Mouse (Mus musculus) heart, adult 2 months (tissue): Measurements from ENCODE around the gene Zdhhc14.

Experiments used
- CTCF ChIP-seq: fragments of 200-600 bp; IDR thresholded peaks from 2 replicates; pipeline ENCODE4 v1.8.1; 2022; ENCODE audit warnings: antibody characterized with exemption, mild to moderate bottlenecking, moderate library complexity
- EP300 ChIP-seq: fragments of 200-500 bp; IDR thresholded peaks from 2 replicates; pipeline ENCODE4 v1.6.1; 2011; ENCODE audit warnings: low read depth, low read length, control low read depth; ENCODE audit not compliant: insufficient read depth
- POLR2A ChIP-seq: fragments of 200-500 bp; IDR thresholded peaks from 2 replicates; pipeline ENCODE4 v1.6.1; 2011; ENCODE audit warnings: mild to moderate bottlenecking, low read depth, low read length, control low read depth; ENCODE audit not compliant: insufficient read depth

- no peak for TF ChIP-seq POLR2A
- TF ChIP-seq CTCF = no peak
- no peak for TF ChIP-seq EP300
Measured at GRCm38 (mm10) chr17:5574672-5575071, 82.3 kb downstream of the Zdhhc14 start.
